Mouse (Mus musculus): ENCODE results near the gene Nlrp6.

- TF ChIP-seq EP300 (IDR thresholded peaks at IDR 0.05; ENCODE audit: low read depth), result no peak
- no peak for TF ChIP-seq CTCF (IDR thresholded peaks at IDR 0.05; ENCODE audit: low read depth)
Observed at GRCm38 (mm10) chr7:140900220-140900619, 20.5 kb upstream of the Nlrp6 start, which contains the start of gene Cox8b.

All from liver, embryonic 14.5 days (tissue).